Mouse (Mus musculus): Measurements from ENCODE around the gene Cox6b1. TPM values are rescaled to one million over a fixed set of nuclear protein-coding genes. Genes with fewer than 3 reads are reported as not detected.

The Cox6b1 gene
- 100 to 1,000 TPM; 929 to 961 TPM for polyA plus RNA-seq (2012; fragmentation: generic; extraction: Trizol)

GRCm38 (mm10) chr7:30625530-30626384 is at the start of gene Cox6b1:
Gene Cox6b1 (minus strand): TSS chr7:30626151.

GRCm38 (mm10) chr7:30671480-30671879 is 45.5 kb upstream of the Cox6b1 start, which contains the start of gene Pmis2:
Gene Pmis2 (minus strand): TSS chr7:30671605.

GRCm38 (mm10) chr7:30664529-30665200 is 38.7 kb upstream of the Cox6b1 start, which contains the start of gene Haus5:
Gene Haus5 (minus strand): TSS chr7:30664994.

GRCm38 (mm10) chr7:30649591-30650540 is 23.9 kb upstream of the Cox6b1 start, which contains the start of gene Rbm42:
Gene Rbm42 (minus strand): TSS chr7:30650317.

GRCm38 (mm10) chr7:30635752-30636151 is 9.8 kb upstream of the Cox6b1 start, which contains the start of gene Etv2:
Gene Etv2 (minus strand): TSS chr7:30635852.

GRCm38 (mm10) chr7:30612654-30613402 is 13.1 kb downstream of the Cox6b1 start, which contains the start of gene Upk1a:
Gene Upk1a (minus strand): TSS chr7:30612847.

GRCm38 (mm10) chr7:30598786-30599185 is 27.2 kb downstream of the Cox6b1 start, which contains the start of gene Zbtb32:
Gene Zbtb32 (minus strand): TSS chr7:30598909.

GRCm38 (mm10) chr7:30588676-30589434 is 37.1 kb downstream of the Cox6b1 start, which contains the start of gene Kmt2b:
Gene Kmt2b (minus strand): TSS chr7:30588726.

Other genes starting within 250 kb of the Cox6b1 start
- gene Tyrobp, start 212.4 kb downstream of the Cox6b1 start, polyA plus RNA-seq (2012; fragmentation: generic; extraction: Trizol): not detected
- not detected for gene Hcst, start 206.3 kb downstream of the Cox6b1 start, polyA plus RNA-seq (2012; fragmentation: generic; extraction: Trizol)
- gene Nfkbid, start 204.4 kb downstream of the Cox6b1 start, polyA plus RNA-seq (2012; fragmentation: generic; extraction: Trizol): not detected
- under 1 TPM; 0.02 to 0.13 TPM for gene Aplp1, start 180.6 kb downstream of the Cox6b1 start, polyA plus RNA-seq (2012; fragmentation: generic; extraction: Trizol)
- not detected for gene Kirrel2, start 168.5 kb downstream of the Cox6b1 start, polyA plus RNA-seq (2012; fragmentation: generic; extraction: Trizol)
- gene Nphs1, start 167.8 kb downstream of the Cox6b1 start, polyA plus RNA-seq (2012; fragmentation: generic; extraction: Trizol): under 1 TPM; 0.28 TPM
- gene Prodh2, start 132.5 kb downstream of the Cox6b1 start, polyA plus RNA-seq (2012; fragmentation: generic; extraction: Trizol): not detected
- gene Arhgap33, start 91.1 kb downstream of the Cox6b1 start, polyA plus RNA-seq (2012; fragmentation: generic; extraction: Trizol): 10 to 100 TPM in 1 of 2 experiments, under 1 TPM in 1; 0.55 to 10.4 TPM
- gene Hspb6, start 74.0 kb downstream of the Cox6b1 start, polyA plus RNA-seq (2012; fragmentation: generic; extraction: Trizol): 100 to 1,000 TPM; 101 to 108 TPM
- gene Proser3, start 73.9 kb downstream of the Cox6b1 start, polyA plus RNA-seq (2012; fragmentation: generic; extraction: Trizol): 10 to 100 TPM in 1 of 2 experiments, 1 to 10 TPM in 1; 2.9 to 18.1 TPM
- gene Lin37, start 66.3 kb downstream of the Cox6b1 start, polyA plus RNA-seq (2012; fragmentation: generic; extraction: Trizol): 10 to 100 TPM; 55.0 to 57.3 TPM
- 10 to 100 TPM; 59.0 to 76.2 TPM for gene U2af1l4, start 62.9 kb downstream of the Cox6b1 start, polyA plus RNA-seq (2012; fragmentation: generic; extraction: Trizol)
- gene Gm49396, start 62.8 kb downstream of the Cox6b1 start, polyA plus RNA-seq (2012; fragmentation: generic; extraction: Trizol): 1 to 10 TPM in 1 of 2 experiments, under 1 TPM in 1; 0.21 to 1.4 TPM
- gene Psenen, start 62.5 kb downstream of the Cox6b1 start, polyA plus RNA-seq (2012; fragmentation: generic; extraction: Trizol): 100 to 1,000 TPM; 203 to 206 TPM
- 1 to 10 TPM in 1 of 2 experiments, under 1 TPM in 1; 0.18 to 1.6 TPM for gene Igflr1, start 60.7 kb downstream of the Cox6b1 start, polyA plus RNA-seq (2012; fragmentation: generic; extraction: Trizol)
- gene Kmt2b, start 37.4 kb downstream of the Cox6b1 start, polyA plus RNA-seq (2012; fragmentation: generic; extraction: Trizol): 10 to 100 TPM in 1 of 2 experiments, 1 to 10 TPM in 1; 3.7 to 16.5 TPM
- gene Zbtb32, start 27.2 kb downstream of the Cox6b1 start, polyA plus RNA-seq (2012; fragmentation: generic; extraction: Trizol): under 1 TPM; 0.05 to 0.28 TPM
- 1 to 10 TPM in 1 of 2 experiments, under 1 TPM in 1; 0.34 to 1.1 TPM for gene Upk1a, start 13.3 kb downstream of the Cox6b1 start, polyA plus RNA-seq (2012; fragmentation: generic; extraction: Trizol)
- gene Etv2, start 9.7 kb upstream of the Cox6b1 start, polyA plus RNA-seq (2012; fragmentation: generic; extraction: Trizol): under 1 TPM in 1 of 2 experiments, not detected in 1; 0.05 TPM
- gene Rbm42, start 24.2 kb upstream of the Cox6b1 start, polyA plus RNA-seq (2012; fragmentation: generic; extraction: Trizol): 100 to 1,000 TPM; 133 to 147 TPM
- gene Haus5, start 38.8 kb upstream of the Cox6b1 start, polyA plus RNA-seq (2012; fragmentation: generic; extraction: Trizol): 10 to 100 TPM; 15.2 to 16.6 TPM
- not detected for gene Pmis2, start 45.5 kb upstream of the Cox6b1 start, polyA plus RNA-seq (2012; fragmentation: generic; extraction: Trizol)
- not detected for gene 2200002J24Rik, start 72.8 kb upstream of the Cox6b1 start, polyA plus RNA-seq (2012; fragmentation: generic; extraction: Trizol)
- not detected for gene Atp4a, start 86.1 kb upstream of the Cox6b1 start, polyA plus RNA-seq (2012; fragmentation: generic; extraction: Trizol)
- gene Tmem147, start 103.4 kb upstream of the Cox6b1 start, polyA plus RNA-seq (2012; fragmentation: generic; extraction: Trizol): 100 to 1,000 TPM; 160 to 238 TPM
- gene Gapdhs, start 117.5 kb upstream of the Cox6b1 start, polyA plus RNA-seq (2012; fragmentation: generic; extraction: Trizol): not detected
- 1 to 10 TPM; 1.0 to 2.6 TPM for gene Sbsn, start 125.3 kb upstream of the Cox6b1 start, polyA plus RNA-seq (2012; fragmentation: generic; extraction: Trizol)
- gene Dmkn, start 137.6 kb upstream of the Cox6b1 start, polyA plus RNA-seq (2012; fragmentation: generic; extraction: Trizol): not detected
- not detected for gene Krtdap, start 161.7 kb upstream of the Cox6b1 start, polyA plus RNA-seq (2012; fragmentation: generic; extraction: Trizol)
- not detected for gene Ffar2, start 197.6 kb upstream of the Cox6b1 start, polyA plus RNA-seq (2012; fragmentation: generic; extraction: Trizol)
- not detected for gene Ffar3, start 230.0 kb upstream of the Cox6b1 start, polyA plus RNA-seq (2012; fragmentation: generic; extraction: Trizol)
- gene Ffar1, start 235.4 kb upstream of the Cox6b1 start, polyA plus RNA-seq (2012; fragmentation: generic; extraction: Trizol): not detected